Mouse (Mus musculus) liver, embryonic 15.5 days (tissue): Measurements from ENCODE around the gene Tppp2. TPM values are rescaled to one million over a fixed set of nuclear protein-coding genes. Genes with fewer than 3 reads are reported as not detected.

Source experiments
- ATAC-seq: fragments of 200-750 bp; cut with Nextera tagmentation; 2 replicates; pipeline ENCODE4 v1.8.0; 2017; ENCODE audit warnings: moderate number of reproducible peaks, mild to moderate bottlenecking, moderate library complexity; ENCODE audit not compliant: insufficient read depth
- H3K27ac ChIP-seq: fragments of 300-500 bp; sonication (generic); replicated peaks from 2 replicates; pipeline ENCODE4 v1.5.1; 2015; ENCODE audit warnings: mild to moderate bottlenecking, inconsistent platforms
- H3K27me3 ChIP-seq: fragments of 300-500 bp; sonication (generic); 2 replicates; pipeline ENCODE4 v1.6.1; 2015; ENCODE audit warnings: mild to moderate bottlenecking, inconsistent platforms
- H3K36me3 ChIP-seq: fragments of 300-500 bp; sonication (generic); replicated peaks from 2 replicates; pipeline ENCODE4 v1.6.1; 2015; ENCODE audit warnings: moderate library complexity, mild to moderate bottlenecking, inconsistent platforms
- H3K4me1 ChIP-seq: fragments of 300-500 bp; sonication (generic); replicated peaks from 2 replicates; pipeline ENCODE4 v1.6.1; 2015; ENCODE audit warnings: inconsistent platforms
- H3K4me2 ChIP-seq: fragments of 300-500 bp; sonication (generic); 2 replicates; pipeline ENCODE4 v1.6.1; 2015; ENCODE audit warnings: moderate library complexity, mild to moderate bottlenecking, inconsistent platforms
- H3K4me3 ChIP-seq: fragments of 300-500 bp; sonication (generic); replicated peaks from 2 replicates; pipeline ENCODE4 v1.5.1; 2015; ENCODE audit warnings: mild to moderate bottlenecking, inconsistent platforms
- H3K9ac ChIP-seq: fragments of 300-500 bp; sonication (generic); 2 replicates; pipeline ENCODE4 v1.6.1; 2015; ENCODE audit warnings: moderate library complexity, mild to moderate bottlenecking, inconsistent platforms
- H3K9me3 ChIP-seq: fragments of 300-500 bp; sonication (generic); replicated peaks from 2 replicates; pipeline ENCODE4 v1.6.1; 2016; ENCODE audit warnings: inconsistent platforms
- WGBS: fragments of 180-500 bp; shearing (Covaris S2); methylation state at CpG from one replicate; pipeline ENCODE4 v1.1.7; 2015; ENCODE audit warnings: mixed read lengths; ENCODE audit not compliant: insufficient replicate concordance; 5-methylcytosine and 5-hydroxymethylcytosine counted together
- polyA plus RNA-seq: library from polyadenylated mRNA; unstranded; fragments of >200 nt; fragmentation: Nextera tagmentation; extraction: Ambion mirVana; gene quantifications from 2 replicates; pipeline ENCODE4 v1.2.1, GENCODE M21; 2015

The Tppp2 gene
- polyA plus RNA-seq, 1 experiment from 2014 or later: not detected

- H3K27ac ChIP-seq: peak overlapping the region; percentile 39
- WGBS: 14% methylated on average over 14 of the region's 14 CpGs
Measured at GRCm38 (mm10) chr14:51912391-51913061, 5.7 kb upstream of the Tppp2 start.

DNA sequence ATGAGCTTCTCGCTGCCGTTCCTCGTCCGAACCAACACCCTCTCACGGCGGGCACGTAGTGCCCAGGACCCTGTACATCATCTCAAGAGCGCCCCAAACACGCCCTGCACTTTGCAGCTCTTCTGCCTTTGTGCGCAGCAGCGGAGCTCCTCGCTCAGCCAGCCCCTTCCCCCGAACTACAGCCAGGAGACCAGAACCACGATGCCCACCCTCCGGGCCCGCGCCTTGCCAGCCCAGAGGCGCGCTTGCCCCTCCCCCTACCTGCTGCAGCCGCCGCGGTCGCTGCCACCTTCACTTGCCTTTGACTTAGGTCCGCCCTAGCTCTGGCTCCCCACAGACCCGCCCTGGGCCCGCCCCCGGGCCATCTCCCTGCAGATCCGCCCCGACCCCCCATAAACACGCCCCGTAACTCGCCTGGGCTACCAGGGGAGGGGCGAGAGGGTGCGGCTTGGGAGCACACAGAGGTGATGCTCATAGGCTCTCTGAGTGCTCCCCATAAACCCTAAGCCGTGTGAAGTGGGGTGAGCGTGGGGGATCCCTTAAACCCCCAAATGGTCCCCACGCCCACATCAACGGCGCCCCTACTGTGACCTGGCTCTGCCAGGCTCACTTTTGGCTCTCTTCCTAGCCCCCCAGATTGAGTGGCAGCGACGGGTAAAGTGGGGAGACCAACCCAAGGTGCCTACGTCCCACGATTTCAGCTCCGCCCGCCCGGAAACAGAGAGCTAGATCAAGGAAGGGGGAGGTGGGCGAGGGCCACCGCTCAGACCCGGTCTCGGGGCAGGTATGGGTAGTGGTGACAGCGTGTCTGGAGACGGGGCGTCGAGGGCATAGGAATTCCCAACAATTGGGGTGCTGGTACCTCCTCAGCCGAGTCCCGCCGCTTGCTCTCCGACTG, 4.9 kb upstream of the Tppp2 start:
- H3K27me3 ChIP-seq: peaks cover 58% of the 10 kb centered on the region
- no peaks in the 10 kb centered on the region for H3K9me3 ChIP-seq
- H3K4me3 ChIP-seq: peak overlapping the region; percentile 55
- H3K4me1 ChIP-seq: peaks cover 27% of the 10 kb centered on the region
- H3K9ac ChIP-seq: peak overlapping the region; percentile 14
- peak; percentile 82 for ATAC-seq
- under 1% methylated on average over 56 of the region's 58 CpGs for WGBS
- H3K36me3 ChIP-seq: 0 out of 2 replicates have a peak, but pooled peaks cover under 1% of the 10 kb centered on the region
- H3K4me2 ChIP-seq: peak overlapping the region; percentile 85
- peak overlapping the region; percentile 39; the same call in 1 of the 2 replicates for H3K27ac ChIP-seq

More at GRCm38 (mm10) chr14:51912391-51913061, 5.7 kb upstream of the Tppp2 start:
- peak overlapping the region; percentile 85 for H3K4me2 ChIP-seq
- ATAC-seq: peak; percentile 25
- peaks cover 35% of the 10 kb centered on the region for H3K4me1 ChIP-seq
- 0 out of 2 replicates have a peak, but pooled peaks cover 5% of the 10 kb centered on the region for H3K36me3 ChIP-seq
- H3K4me3 ChIP-seq: peak overlapping the region; percentile 55
- no peaks in the 10 kb centered on the region for H3K9me3 ChIP-seq
- peaks cover 54% of the 10 kb centered on the region for H3K27me3 ChIP-seq
- peak overlapping the region; percentile 14 for H3K9ac ChIP-seq

- H3K36me3 ChIP-seq: no peaks in the 10 kb centered on the region
- H3K4me3 ChIP-seq: peak within 1 kb of the TSS; percentile 55
- H3K27me3 ChIP-seq: peaks cover 58% of the 10 kb centered on the region
- H3K9ac ChIP-seq: peak within 1 kb of the TSS; percentile 14
- peaks cover 24% of the 10 kb centered on the region for H3K4me1 ChIP-seq
- H3K27ac ChIP-seq: peak within 1 kb of the TSS; percentile 39; the same call in 1 of the 2 replicates
- no peaks in the 10 kb centered on the region for H3K9me3 ChIP-seq
- peak within 1 kb of the TSS; percentile 85 for H3K4me2 ChIP-seq
- no peak for ATAC-seq
- WGBS: 6% methylated on average over 23 of the region's 23 CpGs
Measured at GRCm38 (mm10) chr14:51913960-51914762, 4.1 kb upstream of the Tppp2 start, which contains the start of gene Ndrg2. TSS of gene Ndrg2 (minus strand) at chr14:51914158.

GRCm38 (mm10) chr14:51915030-51915429, 3.2 kb upstream of the Tppp2 start:
- ATAC-seq: no peak
- WGBS: 5% methylated on average over 3 of the region's 3 CpGs
- Histone ChIP-seq H3K4me2 (no peak overlapping the region), H3K4me3 (no peak overlapping the region), H3K27me3 (peaks cover 58% of the 10 kb centered on the region), H3K27ac (no peak overlapping the region), H3K36me3 (no peaks in the 10 kb centered on the region), H3K9ac (no peak overlapping the region), H3K9me3 (no peaks in the 10 kb centered on the region), H3K4me1 (peaks cover 24% of the 10 kb centered on the region)

- H3K9me3 ChIP-seq: no peaks in the 10 kb centered on the region
- H3K36me3 ChIP-seq: no peaks in the 10 kb centered on the region
- no peak overlapping the region for H3K4me3 ChIP-seq
- 56% methylated on average over 4 of the region's 4 CpGs for WGBS
- H3K4me2 ChIP-seq: no peak overlapping the region
- H3K4me1 ChIP-seq: peaks cover 24% of the 10 kb centered on the region
- H3K9ac ChIP-seq: no peak overlapping the region
- ATAC-seq: no peak
- peaks cover 51% of the 10 kb centered on the region for H3K27me3 ChIP-seq
- H3K27ac ChIP-seq: no peak overlapping the region
Measured at GRCm38 (mm10) chr14:51916539-51916938, 1.7 kb upstream of the Tppp2 start.

DNA sequence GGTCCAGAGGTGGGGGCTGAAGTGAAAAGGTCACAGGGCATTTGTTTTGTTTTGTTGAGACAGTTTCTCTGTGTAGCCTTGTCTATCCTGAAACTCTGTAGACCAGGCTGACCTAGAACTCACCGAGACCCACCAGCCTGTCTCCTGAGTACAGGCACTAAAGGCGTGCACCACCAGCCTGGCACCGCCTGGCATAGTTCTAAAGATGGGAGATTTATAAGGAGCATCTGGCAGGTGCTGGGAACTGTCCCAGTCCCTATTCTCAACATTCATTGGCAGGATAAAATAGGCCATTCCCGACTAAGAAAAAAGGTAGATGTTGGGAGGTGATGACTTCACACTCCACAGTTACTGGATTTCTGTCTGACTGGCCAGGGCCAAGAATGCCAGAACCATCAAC, 741 bp downstream of the Tppp2 start:
- Histone ChIP-seq H3K27ac (no peak overlapping the region), H3K4me1 (peaks cover 6% of the 10 kb centered on the region), H3K4me3 (no peak overlapping the region), H3K27me3 (peaks cover 28% of the 10 kb centered on the region), H3K4me2 (no peak overlapping the region), H3K9me3 (no peaks in the 10 kb centered on the region), H3K9ac (no peak overlapping the region), H3K36me3 (no peaks in the 10 kb centered on the region)
- no peak for ATAC-seq
- 72% methylated on average over 4 of the region's 4 CpGs for WGBS

- Histone ChIP-seq H3K27ac (no peak overlapping the region), H3K27me3 (peaks cover 3% of the 10 kb centered on the region; the same call in 1 of the 2 replicates)
- 61% methylated on average over 16 of the region's 16 CpGs for WGBS
Measured at GRCm38 (mm10) chr14:51921759-51922570, 3.7 kb downstream of the Tppp2 start.

DNA sequence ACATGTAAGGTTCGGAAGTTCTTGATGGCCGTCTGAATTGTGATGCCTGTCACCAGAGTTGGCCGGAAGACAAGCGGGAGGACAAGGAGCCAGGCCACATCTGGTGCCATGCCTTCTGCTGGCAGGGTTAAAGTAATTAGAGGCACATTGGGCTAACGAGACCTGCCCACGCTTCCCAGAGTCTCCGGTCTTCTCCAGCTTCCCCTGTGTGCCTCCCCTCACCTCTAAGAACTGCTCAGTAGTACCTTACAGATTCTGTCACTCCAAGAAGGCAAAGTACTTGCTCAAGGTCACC, 4.3 kb downstream of the Tppp2 start, which contains the start of gene Rnase13:
Gene Rnase13, minus strand, starts transcription at position 203 of the 295 bp plus-strand sequence.
- ATAC-seq: no peak
- Histone ChIP-seq H3K36me3 (no peaks in the 10 kb centered on the region), H3K9ac (no peak within 1 kb of the TSS), H3K9me3 (no peaks in the 10 kb centered on the region), H3K4me2 (no peak within 1 kb of the TSS), H3K4me3 (no peak within 1 kb of the TSS), H3K27ac (no peak within 1 kb of the TSS), H3K4me1 (no peaks in the 10 kb centered on the region), H3K27me3 (peaks cover 3% of the 10 kb centered on the region; the same call in 1 of the 2 replicates)
- WGBS: 71% methylated on average over 7 of the region's 7 CpGs

More at GRCm38 (mm10) chr14:51921759-51922570, 3.7 kb downstream of the Tppp2 start:
- H3K4me2 ChIP-seq: no peak overlapping the region
- H3K9ac ChIP-seq: no peak overlapping the region
- H3K9me3 ChIP-seq: no peaks in the 10 kb centered on the region
- no peak for ATAC-seq
- H3K36me3 ChIP-seq: no peaks in the 10 kb centered on the region
- H3K4me3 ChIP-seq: no peak overlapping the region
- H3K4me1 ChIP-seq: no peaks in the 10 kb centered on the region

DNA sequence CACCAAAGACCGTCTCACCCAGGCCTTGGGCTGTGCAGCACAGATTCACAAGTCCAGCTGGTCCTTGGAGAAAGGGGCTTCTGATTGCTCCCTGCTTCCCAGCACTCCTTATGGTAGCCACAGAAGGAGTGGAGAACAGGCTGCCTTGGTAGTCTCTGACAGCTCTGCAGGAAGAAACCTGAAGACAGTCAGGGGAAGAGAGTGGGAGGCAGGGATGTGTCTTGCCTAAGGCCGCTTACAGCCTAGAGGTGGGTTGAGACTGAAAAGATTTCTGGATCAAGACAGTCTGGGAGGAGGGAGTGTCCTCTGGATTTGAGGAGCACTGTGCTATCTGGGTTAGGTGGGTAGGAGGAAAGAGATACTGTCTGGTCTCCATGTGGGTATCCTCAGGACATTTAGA, 4.7 kb downstream of the Tppp2 start:
- WGBS: 63% methylated on average over 2 of the region's 2 CpGs
- H3K9ac ChIP-seq: no peak overlapping the region
- no peaks in the 10 kb centered on the region for H3K27me3 ChIP-seq
- H3K36me3 ChIP-seq: no peaks in the 10 kb centered on the region
- H3K4me2 ChIP-seq: no peak overlapping the region
- no peak for ATAC-seq
- no peaks in the 10 kb centered on the region for H3K4me1 ChIP-seq
- H3K4me3 ChIP-seq: no peak overlapping the region
- H3K9me3 ChIP-seq: no peaks in the 10 kb centered on the region
- no peak overlapping the region for H3K27ac ChIP-seq

GRCm38 (mm10) chr14:51923492-51923891, 5.3 kb downstream of the Tppp2 start:
- Histone ChIP-seq H3K36me3 (no peaks in the 10 kb centered on the region), H3K9me3 (no peaks in the 10 kb centered on the region), H3K27me3 (no peaks in the 10 kb centered on the region), H3K4me3 (no peak overlapping the region), H3K9ac (no peak overlapping the region), H3K27ac (no peak overlapping the region), H3K4me2 (no peak overlapping the region), H3K4me1 (no peaks in the 10 kb centered on the region)
- 61% methylated on average over 4 of the region's 4 CpGs for WGBS
- ATAC-seq: no peak
